Mouse (Mus musculus): ENCODE measurements around the gene Dync1li1. TPM values are rescaled to one million over a fixed set of nuclear protein-coding genes. Genes with fewer than 3 reads are reported as not detected.
A peak's percentile ranks its signal among the peaks of the same experiment; 100 is the strongest.

Gene Dync1li1
- polyA plus RNA-seq, 1 experiment from 2014 or later: 151 TPM

GRCm38 (mm10) chr9:114736442-114736841 lies 47.9 kb downstream of the Dync1li1 start:
- Histone ChIP-seq H3K4me1 (replicated peaks) (peaks cover 34% of the 10 kb centered on the region), H3K36me3 (peaks cover 6% of the 10 kb centered on the region; the same call in 1 of the 2 replicates), H3K9me3 (no peaks in the 10 kb centered on the region), H3K27ac (replicated peaks) (no peak overlapping the region), H3K9ac (no peak overlapping the region), H3K4me3 (no peak overlapping the region), H3K4me2 (no peak overlapping the region), H3K27me3 (no peaks in the 10 kb centered on the region)
- ATAC-seq (ENCODE audit: low read depth): no peak
- WGBS: 83% methylated on average over 11 of the region's 11 CpGs

- Histone ChIP-seq H3K27me3 (no peaks in the 10 kb centered on the region), H3K4me2 (no peak overlapping the region)
- WGBS: 89% methylated on average over 9 of the region's 9 CpGs
Observed at GRCm38 (mm10) chr9:114740336-114740735, 51.7 kb downstream of the Dync1li1 start.

GRCm38 (mm10) chr9:114742731-114743130 lies 54.1 kb downstream of the Dync1li1 start:
- H3K27me3 ChIP-seq: no peaks in the 10 kb centered on the region
- no peak overlapping the region for H3K4me3 ChIP-seq
- H3K9me3 ChIP-seq: no peaks in the 10 kb centered on the region
- no peak for ATAC-seq (ENCODE audit: low read depth)
- H3K9ac ChIP-seq: no peak overlapping the region
- H3K36me3 ChIP-seq: peaks cover 26% of the 10 kb centered on the region
- WGBS: 84% methylated on average over 2 of the region's 2 CpGs
- H3K4me1 ChIP-seq (replicated peaks): no peaks in the 10 kb centered on the region
- H3K27ac ChIP-seq (replicated peaks): no peak overlapping the region
- H3K4me2 ChIP-seq: no peak overlapping the region

More at GRCm38 (mm10) chr9:114740336-114740735, 51.7 kb downstream of the Dync1li1 start:
- Histone ChIP-seq H3K9me3 (no peaks in the 10 kb centered on the region), H3K4me1 (replicated peaks) (peaks cover 12% of the 10 kb centered on the region; the same call in 1 of the 2 replicates), H3K36me3 (peaks cover 11% of the 10 kb centered on the region; the same call in 1 of the 2 replicates), H3K27ac (replicated peaks) (no peak overlapping the region), H3K9ac (no peak overlapping the region), H3K4me3 (no peak overlapping the region)
- ATAC-seq (ENCODE audit: low read depth): no peak

- H3K27ac ChIP-seq (replicated peaks): no peak overlapping the region
- no peak overlapping the region for H3K4me3 ChIP-seq
- no peak overlapping the region for H3K4me2 ChIP-seq
- peaks cover 36% of the 10 kb centered on the region for H3K36me3 ChIP-seq
- H3K9me3 ChIP-seq: no peaks in the 10 kb centered on the region
- no peaks in the 10 kb centered on the region for H3K27me3 ChIP-seq
- no peak overlapping the region for H3K9ac ChIP-seq
- no peaks in the 10 kb centered on the region for H3K4me1 ChIP-seq (replicated peaks)
- 95% methylated on average over 4 of the region's 4 CpGs for WGBS
- no peak for ATAC-seq (ENCODE audit: low read depth)
Observed at GRCm38 (mm10) chr9:114745163-114745562, 56.6 kb downstream of the Dync1li1 start.

- H3K4me2 ChIP-seq: no peak overlapping the region
- H3K9ac ChIP-seq: no peak overlapping the region
- no peak for ATAC-seq (ENCODE audit: low read depth)
- peaks cover 40% of the 10 kb centered on the region for H3K36me3 ChIP-seq
- WGBS: 80% methylated on average over 4 of the region's 4 CpGs
- no peaks in the 10 kb centered on the region for H3K27me3 ChIP-seq
- H3K4me3 ChIP-seq: no peak overlapping the region
- H3K9me3 ChIP-seq: no peaks in the 10 kb centered on the region
- no peaks in the 10 kb centered on the region for H3K4me1 ChIP-seq (replicated peaks)
- no peak overlapping the region for H3K27ac ChIP-seq (replicated peaks)
Observed at GRCm38 (mm10) chr9:114745654-114746053, 57.1 kb downstream of the Dync1li1 start.

- 0 out of 2 replicates have a peak overlapping the region, but pooled peaks have one; percentile 18 for H3K27ac ChIP-seq (replicated peaks)
- H3K4me3 ChIP-seq: no peak overlapping the region
- H3K4me1 ChIP-seq (replicated peaks): 0 out of 2 replicates have a peak, but pooled peaks cover under 1% of the 10 kb centered on the region
- ATAC-seq (ENCODE audit: low read depth): 0 out of 2 replicates have a peak, but pooled peaks have one; percentile 24
- H3K27me3 ChIP-seq: no peaks in the 10 kb centered on the region
- 84% methylated on average over 10 of the region's 10 CpGs for WGBS
- H3K9me3 ChIP-seq: no peaks in the 10 kb centered on the region
- H3K9ac ChIP-seq: no peak overlapping the region
- H3K4me2 ChIP-seq: no peak overlapping the region
- peaks cover 38% of the 10 kb centered on the region for H3K36me3 ChIP-seq
Observed at GRCm38 (mm10) chr9:114747012-114747411, 58.4 kb downstream of the Dync1li1 start.

- 0 out of 2 replicates have a peak overlapping the region, but pooled peaks have one; percentile 18 for H3K27ac ChIP-seq (replicated peaks)
- WGBS: 88% methylated on average over 12 of the region's 12 CpGs
Observed at GRCm38 (mm10) chr9:114747466-114747865, 58.9 kb downstream of the Dync1li1 start.

GRCm38 (mm10) chr9:114751582-114751981 lies 63.0 kb downstream of the Dync1li1 start:
- no peaks in the 10 kb centered on the region for H3K9me3 ChIP-seq
- H3K27me3 ChIP-seq: no peaks in the 10 kb centered on the region
- ATAC-seq (ENCODE audit: low read depth): no peak
- 79% methylated on average over 3 of the region's 3 CpGs for WGBS
- H3K4me2 ChIP-seq: no peak overlapping the region
- no peak overlapping the region for H3K27ac ChIP-seq (replicated peaks)
- H3K4me3 ChIP-seq: no peak overlapping the region
- H3K9ac ChIP-seq: no peak overlapping the region
- H3K36me3 ChIP-seq: peaks cover 29% of the 10 kb centered on the region
- peaks cover 15% of the 10 kb centered on the region for H3K4me1 ChIP-seq (replicated peaks)

More at GRCm38 (mm10) chr9:114747466-114747865, 58.9 kb downstream of the Dync1li1 start:
- ATAC-seq (ENCODE audit: low read depth): no peak
- Histone ChIP-seq H3K4me1 (replicated peaks) (peaks cover 5% of the 10 kb centered on the region), H3K4me3 (no peak overlapping the region), H3K4me2 (no peak overlapping the region), H3K9ac (no peak overlapping the region), H3K27me3 (no peaks in the 10 kb centered on the region), H3K36me3 (peaks cover 38% of the 10 kb centered on the region), H3K9me3 (no peaks in the 10 kb centered on the region)

GRCm38 (mm10) chr9:114752311-114752710 lies 63.7 kb downstream of the Dync1li1 start:
- H3K4me2 ChIP-seq: peak overlapping the region; percentile 60
- H3K4me3 ChIP-seq: peak overlapping the region; percentile 41
- peak overlapping the region; percentile 60 for H3K9ac ChIP-seq
- no peaks in the 10 kb centered on the region for H3K27me3 ChIP-seq
- H3K4me1 ChIP-seq (replicated peaks): peaks cover 15% of the 10 kb centered on the region
- peaks cover 22% of the 10 kb centered on the region for H3K36me3 ChIP-seq
- WGBS: 74% methylated on average over 9 of the region's 9 CpGs
- ATAC-seq (ENCODE audit: low read depth): peak; percentile 20; the same call in 1 of the 2 replicates
- no peaks in the 10 kb centered on the region for H3K9me3 ChIP-seq
- peak overlapping the region; percentile 53 for H3K27ac ChIP-seq (replicated peaks)

GRCm38 (mm10) chr9:114752863-114753484 lies 64.4 kb downstream of the Dync1li1 start:
- 4% methylated on average over 36 of the region's 36 CpGs for WGBS
- ATAC-seq (ENCODE audit: low read depth): peak; percentile 90
- Histone ChIP-seq H3K4me2 (peak overlapping the region; percentile 60), H3K36me3 (peaks cover 15% of the 10 kb centered on the region), H3K27ac (replicated peaks) (peak overlapping the region; percentile 53), H3K4me3 (peak overlapping the region; percentile 41), H3K4me1 (replicated peaks) (peaks cover 15% of the 10 kb centered on the region), H3K9me3 (no peaks in the 10 kb centered on the region), H3K27me3 (no peaks in the 10 kb centered on the region), H3K9ac (peak overlapping the region; percentile 60)

- Histone ChIP-seq H3K27me3 (no peaks in the 10 kb centered on the region), H3K9ac (no peak overlapping the region), H3K36me3 (no peaks in the 10 kb centered on the region), H3K27ac (replicated peaks) (no peak overlapping the region), H3K4me2 (no peak overlapping the region), H3K4me3 (no peak overlapping the region), H3K4me1 (replicated peaks) (peaks cover 14% of the 10 kb centered on the region), H3K9me3 (no peaks in the 10 kb centered on the region)
- no peak for ATAC-seq (ENCODE audit: low read depth)
- 80% methylated on average over 7 of the region's 7 CpGs for WGBS
Observed at GRCm38 (mm10) chr9:114758272-114758671, 69.7 kb downstream of the Dync1li1 start.

GRCm38 (mm10) chr9:114758801-114759200 lies 70.2 kb downstream of the Dync1li1 start:
- no peak overlapping the region for H3K9ac ChIP-seq
- no peaks in the 10 kb centered on the region for H3K27me3 ChIP-seq
- H3K4me3 ChIP-seq: no peak overlapping the region
- no peaks in the 10 kb centered on the region for H3K36me3 ChIP-seq
- H3K4me2 ChIP-seq: no peak overlapping the region
- peaks cover 12% of the 10 kb centered on the region for H3K4me1 ChIP-seq (replicated peaks)
- no peak for ATAC-seq (ENCODE audit: low read depth)
- 85% methylated on average over 5 of the region's 5 CpGs for WGBS
- H3K27ac ChIP-seq (replicated peaks): no peak overlapping the region
- no peaks in the 10 kb centered on the region for H3K9me3 ChIP-seq
